Mouse (Mus musculus): Measurements from ENCODE around the gene Krt87.
A peak's percentile ranks its signal among the peaks of the same experiment; 100 is the strongest.

DNA sequence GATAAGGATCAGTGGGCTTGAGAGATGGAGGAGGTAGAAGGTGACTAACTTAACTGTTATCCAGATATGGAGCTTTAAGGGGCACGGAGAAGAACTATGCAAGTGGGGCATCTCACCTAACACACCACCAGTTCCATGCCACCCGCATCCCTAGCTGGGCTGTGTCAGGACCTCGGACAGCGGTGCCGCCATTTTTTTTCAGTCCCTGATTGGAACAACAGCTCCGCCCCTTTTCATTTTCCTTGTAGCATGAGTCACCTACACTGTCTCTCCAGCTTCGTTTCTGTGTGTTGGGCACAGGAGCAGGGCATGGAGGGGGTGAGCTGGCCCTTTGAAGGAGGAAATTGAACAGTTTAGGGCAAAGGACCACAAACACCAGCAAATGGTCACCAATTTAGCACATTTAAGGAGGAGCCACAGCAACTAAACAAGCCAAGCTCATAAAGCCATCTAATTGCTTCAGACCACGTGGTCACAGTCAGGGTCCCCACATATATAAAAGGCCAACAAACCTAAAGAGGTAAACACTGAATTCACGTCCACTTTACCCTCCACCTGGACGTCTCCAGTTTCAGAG, 34.4 kb upstream of the Krt87 start, which contains the start of gene Krt86:
- TF ChIP-seq CTCF (IDR thresholded peaks at IDR 0.05; ENCODE audit: control insufficient read depth, insufficient read depth, insufficient read length) (no peak), FOSL1 (IDR thresholded peaks at IDR 0.05; ENCODE audit: insufficient read depth, low read length, poor library complexity, severe bottlenecking) (peak; percentile 54), MYOD1 (IDR thresholded peaks at IDR 0.05; ENCODE audit: control insufficient read depth, insufficient read length, low read depth) (no peak), CEBPB (IDR thresholded peaks at IDR 0.05; ENCODE audit: low read depth) (no peak), MAX (IDR thresholded peaks at IDR 0.05) (peak; percentile 47), USF1 (IDR thresholded peaks at IDR 0.05; ENCODE audit: low read depth) (no peak)

Data from C2C12 (cell line).